Mouse (Mus musculus) embryonic facial prominence, embryonic 14.5 days (tissue): ENCODE measurements around the gene Abhd8. TPM values are rescaled to one million over a fixed set of nuclear protein-coding genes. Genes with fewer than 3 reads are reported as not detected.
A peak's percentile ranks its signal among the peaks of the same experiment; 100 is the strongest.

Experiments used
- ATAC-seq: fragments of 200-750 bp; cut with Nextera tagmentation; 2 replicates; pipeline ENCODE4 v1.8.0; 2017; ENCODE audit warnings: low read depth, moderate number of reproducible peaks, moderate TSS enrichment
- DNase-seq: peaks from one replicate; pipeline ENCODE4 v3.0.0-alpha.2; 2015; ENCODE audit warnings: low spot score
- H3K27ac ChIP-seq: fragments of 300-500 bp; sonication (generic); replicated peaks from 2 replicates; pipeline ENCODE4 v1.5.1; 2014; ENCODE audit warnings: low read depth, mild to moderate bottlenecking, low read length, moderate library complexity
- H3K27me3 ChIP-seq: fragments of 300-500 bp; sonication (generic); replicated peaks from 2 replicates; pipeline ENCODE4 v1.6.1; 2014; ENCODE audit warnings: low read length; ENCODE audit not compliant: control insufficient read depth, insufficient read depth
- H3K36me3 ChIP-seq: fragments of 300-500 bp; sonication (generic); 2 replicates; pipeline ENCODE4 v1.6.1; 2014; ENCODE audit warnings: low read length, mixed read lengths; ENCODE audit not compliant: control insufficient read depth, insufficient read depth
- H3K4me1 ChIP-seq: fragments of 300-500 bp; sonication (generic); 2 replicates; pipeline ENCODE4 v1.6.1; 2014; ENCODE audit warnings: antibody characterized with exemption, low read length; ENCODE audit not compliant: control insufficient read depth, insufficient read depth
- H3K4me2 ChIP-seq: fragments of 300-500 bp; sonication (generic); 2 replicates; pipeline ENCODE4 v1.6.1; 2014; ENCODE audit warnings: low read depth, mild to moderate bottlenecking, low read length, moderate library complexity, mixed read lengths
- H3K4me3 ChIP-seq: fragments of 300-500 bp; sonication (generic); 2 replicates; pipeline ENCODE4 v1.5.1; 2014; ENCODE audit warnings: low read depth, mild to moderate bottlenecking, low read length
- H3K9ac ChIP-seq: fragments of 300-500 bp; sonication (generic); 2 replicates; pipeline ENCODE4 v1.6.1; 2014; ENCODE audit warnings: low read depth, mild to moderate bottlenecking, low read length, moderate library complexity, mixed read lengths
- H3K9me3 ChIP-seq: fragments of 300-500 bp; sonication (generic); 2 replicates; pipeline ENCODE4 v1.6.1; 2016; ENCODE audit warnings: low read length; ENCODE audit not compliant: control insufficient read depth
- WGBS: fragments of 180-500 bp; shearing (Covaris S2); extraction: QIAGEN DNeasy Blood & Tissue Kit; methylation state at CpG from one replicate; pipeline ENCODE4 v1.1.7; 2014; 5-methylcytosine and 5-hydroxymethylcytosine counted together
- polyA plus RNA-seq: library from polyadenylated mRNA; unstranded; fragments of >200 nt; fragmentation: Nextera tagmentation; extraction: Ambion mirVana; gene quantifications from 2 replicates; pipeline ENCODE4 v1.2.1, GENCODE M21; 2014

Abhd8 gene
- polyA plus RNA-seq, 1 experiment from 2014 or later, result 47.9 TPM

DNA sequence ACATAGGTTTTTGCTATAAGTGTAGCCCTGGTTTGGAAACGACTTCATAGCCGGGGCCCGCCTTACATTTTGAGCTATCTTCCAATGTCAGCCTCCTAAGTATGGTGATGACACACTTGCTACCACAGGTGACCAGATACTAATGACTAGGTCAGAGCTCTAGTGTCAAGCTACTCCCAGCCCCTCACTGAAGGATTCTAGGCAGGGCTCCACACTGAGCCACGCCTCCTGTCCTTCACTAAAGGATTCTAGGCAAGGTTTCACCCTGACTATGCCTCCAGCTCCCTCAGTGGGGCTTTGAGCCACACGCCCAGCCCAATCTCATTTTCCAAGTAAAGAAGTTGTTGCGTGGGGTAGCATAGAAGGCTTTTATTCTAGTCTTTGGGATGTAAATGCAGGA is 2.7 kb downstream of the Abhd8 start:
- Histone ChIP-seq H3K9ac (no peak overlapping the region), H3K36me3 (peaks cover 52% of the 10 kb centered on the region), H3K4me2 (no peak overlapping the region)

DNA sequence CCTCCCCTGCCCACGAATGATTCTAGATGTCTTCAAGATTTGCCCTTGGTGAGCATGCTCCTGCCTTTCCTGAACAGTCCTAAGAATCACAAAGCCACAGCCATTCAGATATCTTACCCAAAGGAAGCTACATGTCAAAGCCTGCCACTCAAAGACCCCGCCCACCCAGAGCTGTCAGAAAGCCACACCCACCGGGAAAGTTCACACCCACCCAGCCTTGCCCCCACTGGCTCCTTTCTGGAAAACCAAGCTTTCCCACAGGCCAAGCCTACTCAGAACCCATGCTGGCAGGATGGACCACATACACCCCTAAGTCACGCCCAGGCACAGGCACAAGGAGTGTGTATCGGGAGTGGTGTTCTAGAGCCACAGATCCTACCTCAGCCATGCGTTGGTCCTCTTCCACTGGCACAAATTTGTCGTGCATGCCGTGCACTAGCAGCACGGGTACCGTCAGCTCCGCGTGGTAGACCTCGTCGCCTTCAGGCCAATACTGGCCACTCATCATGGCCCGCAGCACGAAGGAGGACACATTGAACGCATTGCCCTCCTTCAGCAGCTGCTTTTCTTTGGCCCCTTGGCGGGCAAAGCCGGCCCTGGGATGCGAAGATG is 5.7 kb downstream of the Abhd8 start:
- Histone ChIP-seq H3K4me2 (no peak overlapping the region), H3K27me3 (no peaks in the 10 kb centered on the region), H3K36me3 (peaks cover 52% of the 10 kb centered on the region), H3K9me3 (no peaks in the 10 kb centered on the region), H3K27ac (no peak overlapping the region), H3K4me1 (peaks cover 6% of the 10 kb centered on the region; the same call in 1 of the 2 replicates), H3K4me3 (no peak overlapping the region), H3K9ac (no peak overlapping the region)
- ATAC-seq (no peak), DNase-seq (no peak)
- WGBS, result 86% methylated on average over 20 of the region's 20 CpGs

More for the DNA sequence above, 2.7 kb downstream of the Abhd8 start:
- Histone ChIP-seq H3K9me3 (no peaks in the 10 kb centered on the region), H3K27ac (no peak overlapping the region), H3K4me1 (peaks cover 18% of the 10 kb centered on the region; the same call in 1 of the 2 replicates), H3K27me3 (no peaks in the 10 kb centered on the region), H3K4me3 (no peak overlapping the region)
- no peak for ATAC-seq
- WGBS, result 90% methylated on average over 6 of the region's 6 CpGs
- DNase-seq, result no peak

- peaks cover 50% of the 10 kb centered on the region for H3K36me3 ChIP-seq
Observed at GRCm38 (mm10) chr8:71456906-71457305, 6.5 kb downstream of the Abhd8 start.

DNA sequence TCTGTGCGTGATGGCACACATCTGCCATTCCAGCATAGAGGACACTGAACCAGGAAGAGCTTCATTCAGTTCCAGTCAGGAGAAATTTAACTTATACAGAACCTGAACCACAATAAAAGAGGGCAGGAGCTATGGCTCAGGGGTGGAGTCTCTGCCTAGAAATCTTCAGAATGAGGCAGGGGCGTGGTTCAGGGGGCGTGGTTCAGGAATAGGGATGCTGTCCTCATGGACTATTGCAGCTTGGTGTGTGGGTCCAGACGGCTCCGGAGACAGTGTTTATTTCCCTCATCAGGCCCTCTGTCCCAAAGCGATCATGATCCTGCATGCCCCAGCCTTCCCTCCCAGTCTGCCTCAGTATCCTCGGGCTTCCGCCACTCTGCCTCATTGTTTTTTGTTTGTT is 8.8 kb downstream of the Abhd8 start:
- Histone ChIP-seq H3K4me2 (no peak overlapping the region), H3K27ac (no peak overlapping the region), H3K36me3 (peaks cover 28% of the 10 kb centered on the region), H3K9ac (no peak overlapping the region), H3K27me3 (no peaks in the 10 kb centered on the region), H3K9me3 (no peaks in the 10 kb centered on the region), H3K4me1 (no peaks in the 10 kb centered on the region), H3K4me3 (no peak overlapping the region)
- no peak for DNase-seq
- WGBS, result 84% methylated on average over 8 of the region's 8 CpGs
- ATAC-seq, result no peak

More at GRCm38 (mm10) chr8:71456906-71457305, 6.5 kb downstream of the Abhd8 start:
- no peak overlapping the region for H3K4me3 ChIP-seq
- H3K9me3 ChIP-seq, result no peaks in the 10 kb centered on the region
- no peak overlapping the region for H3K27ac ChIP-seq
- no peaks in the 10 kb centered on the region for H3K4me1 ChIP-seq
- no peak overlapping the region for H3K4me2 ChIP-seq
- 60% methylated on average over 12 of the region's 22 CpGs for WGBS
- ATAC-seq (no peak), DNase-seq (no peak)
- H3K27me3 ChIP-seq, result no peaks in the 10 kb centered on the region
- no peak overlapping the region for H3K9ac ChIP-seq

- H3K4me3 ChIP-seq, result no peak overlapping the region
- H3K27ac ChIP-seq, result no peak overlapping the region
- ATAC-seq, result peak; percentile 55; the same call in 1 of the 2 replicates
- no peak overlapping the region for H3K4me2 ChIP-seq
- H3K27me3 ChIP-seq, result no peaks in the 10 kb centered on the region
- peak; percentile 51 for DNase-seq
- H3K9me3 ChIP-seq, result no peaks in the 10 kb centered on the region
- peaks cover 8% of the 10 kb centered on the region; the same call in 1 of the 2 replicates for H3K36me3 ChIP-seq
- WGBS, result 69% methylated on average over 2 of the region's 2 CpGs
- H3K4me1 ChIP-seq, result no peaks in the 10 kb centered on the region
- H3K9ac ChIP-seq, result no peak overlapping the region
Observed at GRCm38 (mm10) chr8:71452669-71453068, 10.8 kb downstream of the Abhd8 start.

DNA sequence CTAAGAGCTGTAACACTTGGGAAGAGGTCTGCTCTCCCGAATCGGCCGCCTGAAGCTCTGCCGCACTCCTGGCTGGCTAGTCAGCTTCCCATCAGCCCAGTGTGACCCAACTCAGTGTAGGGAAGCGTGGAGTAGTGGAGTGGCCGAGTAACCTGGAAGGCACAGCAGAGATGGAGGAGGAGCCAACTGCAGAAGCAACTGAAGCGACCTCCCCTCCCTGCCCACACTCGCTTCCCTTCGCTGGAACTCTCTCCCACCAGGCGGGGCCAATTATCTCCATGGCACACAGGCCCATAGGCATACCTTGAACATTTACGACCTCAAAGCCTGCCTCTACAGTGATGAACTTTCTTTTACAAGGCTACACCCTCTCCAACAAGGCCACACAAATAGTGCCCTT is 11.7 kb downstream of the Abhd8 start:
- no peak for DNase-seq
- Histone ChIP-seq H3K27me3 (no peaks in the 10 kb centered on the region), H3K27ac (no peak overlapping the region), H3K36me3 (0 out of 2 replicates have a peak, but pooled peaks cover 2% of the 10 kb centered on the region), H3K4me3 (no peak overlapping the region), H3K4me1 (no peaks in the 10 kb centered on the region), H3K9me3 (no peaks in the 10 kb centered on the region), H3K4me2 (no peak overlapping the region), H3K9ac (no peak overlapping the region)
- ATAC-seq, result no peak
- 47% methylated on average over 10 of the region's 11 CpGs for WGBS

- H3K4me3 ChIP-seq, result no peak overlapping the region
- no peaks in the 10 kb centered on the region for H3K36me3 ChIP-seq
- WGBS, result 63% methylated on average over 4 of the region's 4 CpGs
- H3K4me1 ChIP-seq, result no peaks in the 10 kb centered on the region
- H3K9ac ChIP-seq, result no peak overlapping the region
- no peaks in the 10 kb centered on the region for H3K27me3 ChIP-seq
- no peak for DNase-seq
- H3K9me3 ChIP-seq, result no peaks in the 10 kb centered on the region
- no peak overlapping the region for H3K27ac ChIP-seq
- no peak overlapping the region for H3K4me2 ChIP-seq
- ATAC-seq, result no peak
Observed at GRCm38 (mm10) chr8:71451337-71451736, 12.1 kb downstream of the Abhd8 start.

DNA sequence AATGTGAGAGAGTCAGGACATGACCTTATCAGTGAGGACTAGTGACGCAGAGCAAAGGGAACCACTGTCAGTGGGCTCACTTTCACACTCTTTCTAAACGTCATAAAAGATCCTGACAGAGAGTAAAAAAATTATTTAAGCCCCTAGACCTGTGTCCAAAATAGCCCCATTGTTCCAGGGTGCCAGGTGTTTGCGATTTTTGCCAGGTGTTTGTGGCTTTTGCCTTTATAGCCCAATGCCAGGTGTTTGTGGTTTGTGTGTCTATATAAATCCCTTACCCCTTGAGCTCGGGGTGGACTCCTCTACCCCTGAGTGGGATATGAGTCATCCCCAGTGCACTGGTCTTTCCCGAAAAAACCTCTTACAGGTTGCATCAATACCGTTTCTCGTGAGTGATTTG is 18.4 kb downstream of the Abhd8 start:
- peaks cover 6% of the 10 kb centered on the region; the same call in 1 of the 2 replicates for H3K27me3 ChIP-seq
- H3K27ac ChIP-seq, result no peak overlapping the region
- no peaks in the 10 kb centered on the region for H3K4me1 ChIP-seq
- WGBS, result 72% methylated on average over 7 of the region's 7 CpGs
- H3K9me3 ChIP-seq, result no peaks in the 10 kb centered on the region
- H3K4me3 ChIP-seq, result no peak overlapping the region
- no peak overlapping the region for H3K4me2 ChIP-seq
- H3K9ac ChIP-seq, result no peak overlapping the region
- ATAC-seq (no peak), DNase-seq (no peak)
- H3K36me3 ChIP-seq, result no peaks in the 10 kb centered on the region

DNA sequence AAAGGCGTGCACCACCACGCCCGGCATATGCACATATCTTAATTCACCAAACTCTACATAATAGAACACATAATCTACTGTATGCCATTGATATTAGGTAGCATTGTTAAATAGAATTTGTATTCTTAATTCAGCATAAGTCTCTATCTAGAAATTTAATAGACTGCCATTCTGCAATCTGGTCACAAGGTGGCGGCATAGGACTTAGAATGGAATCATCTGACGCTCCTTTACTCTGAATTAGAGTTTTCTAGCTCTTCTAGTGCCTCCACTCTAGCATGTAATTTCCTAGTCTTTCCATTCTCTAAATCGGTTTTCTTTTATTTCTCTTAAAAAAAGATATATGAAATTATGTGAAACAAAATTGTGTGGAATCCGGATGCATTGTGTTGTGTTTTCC is 22.1 kb downstream of the Abhd8 start:
- no peak overlapping the region for H3K9ac ChIP-seq
- no peak for ATAC-seq
- no peaks in the 10 kb centered on the region for H3K36me3 ChIP-seq
- no peak overlapping the region for H3K4me3 ChIP-seq
- under 1% methylated on average over 7 of the region's 7 CpGs for WGBS
- H3K27me3 ChIP-seq, result peaks cover 6% of the 10 kb centered on the region; the same call in 1 of the 2 replicates
- H3K4me1 ChIP-seq, result no peaks in the 10 kb centered on the region
- H3K4me2 ChIP-seq, result no peak overlapping the region
- no peak overlapping the region for H3K27ac ChIP-seq
- no peaks in the 10 kb centered on the region for H3K9me3 ChIP-seq
- DNase-seq, result peak; percentile 77
